Mouse (Mus musculus) spleen, adult 12 weeks (tissue): ENCODE data around the gene Arhgap28.
A peak's percentile ranks its signal among the peaks of the same experiment; 100 is the strongest.

Source experiments
- DNase-seq: peaks from one replicate; pipeline ENCODE4 v3.0.0; 2022; ENCODE audit warnings: low spot score

Gene Arhgap28

GRCm38 (mm10) chr17:68003741-68004560 lies at the start of gene Arhgap28:
TSS of gene Arhgap28 (minus strand) at chr17:68004120.
- peak; percentile 16 for DNase-seq

DNA sequence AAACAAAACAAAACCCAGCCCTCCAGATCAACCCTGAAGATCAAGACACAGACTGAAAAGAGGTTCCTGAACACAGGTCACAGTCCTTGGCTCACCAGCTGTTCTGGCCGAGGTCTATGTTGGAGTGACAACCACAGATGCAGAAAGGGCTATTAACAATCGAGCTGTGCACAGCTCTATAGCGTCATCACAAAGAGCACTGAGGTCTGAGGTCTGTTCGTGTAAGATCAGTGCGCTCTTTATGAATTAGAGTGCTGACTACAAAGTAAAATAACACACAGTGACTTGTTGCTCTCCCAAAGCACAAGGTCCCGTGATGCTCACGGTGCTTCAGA lies 42.4 kb upstream of the Arhgap28 start:
- no peak for DNase-seq

GRCm38 (mm10) chr17:68045655-68046340 lies 41.9 kb upstream of the Arhgap28 start:
- DNase-seq, result no peak

- no peak for DNase-seq
Observed at GRCm38 (mm10) chr17:68042377-68042776, 38.5 kb upstream of the Arhgap28 start.

- DNase-seq, result no peak
Observed at GRCm38 (mm10) chr17:68037011-68037410, 33.1 kb upstream of the Arhgap28 start.

DNA sequence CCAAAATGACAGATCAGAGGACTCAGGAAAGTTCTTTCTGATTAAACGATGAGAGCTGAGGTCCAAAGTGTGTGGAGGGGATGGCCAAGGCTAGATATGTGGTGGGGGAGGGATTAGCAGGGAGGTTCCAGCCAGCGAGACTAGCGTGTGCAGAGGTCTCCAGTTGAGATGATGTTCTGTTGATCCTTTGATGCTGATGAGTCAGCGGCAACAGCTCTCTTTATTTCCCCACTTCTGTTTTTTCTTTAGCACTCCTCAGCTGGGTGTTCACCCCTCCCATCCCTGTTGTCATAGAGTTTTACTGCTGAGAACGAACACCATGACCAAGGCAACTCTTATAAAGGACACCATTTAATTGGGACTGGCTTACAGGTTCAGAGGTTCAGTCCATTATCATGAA lies 25.6 kb upstream of the Arhgap28 start:
- DNase-seq, result no peak

GRCm38 (mm10) chr17:68028519-68028918 lies 24.6 kb upstream of the Arhgap28 start:
- no peak for DNase-seq

- DNase-seq, result no peak
Observed at GRCm38 (mm10) chr17:68024327-68024726, 20.4 kb upstream of the Arhgap28 start.

GRCm38 (mm10) chr17:68019466-68020065 lies 15.6 kb upstream of the Arhgap28 start:
- DNase-seq, result no peak

GRCm38 (mm10) chr17:68017095-68017494 lies 13.2 kb upstream of the Arhgap28 start:
- DNase-seq, result no peak

DNA sequence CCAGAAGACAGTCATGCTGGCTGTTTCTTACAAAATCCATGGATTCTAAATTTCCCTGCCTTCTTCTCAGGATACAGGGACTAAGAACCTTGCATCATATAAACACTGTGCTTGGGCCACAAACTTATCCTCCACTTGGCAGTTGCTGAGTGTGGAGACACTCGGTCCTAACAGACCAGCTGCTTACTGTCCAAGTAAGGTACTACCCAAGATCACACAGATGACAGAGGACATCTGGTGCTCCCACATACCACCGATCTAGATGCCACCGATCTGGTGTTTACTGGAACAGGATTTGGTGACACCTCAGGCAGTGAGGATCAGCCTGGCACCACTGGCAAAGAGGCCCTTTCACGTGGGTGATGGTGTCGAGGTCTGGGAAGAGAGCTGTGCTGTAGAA lies 7.7 kb upstream of the Arhgap28 start:
- DNase-seq, result no peak

DNA sequence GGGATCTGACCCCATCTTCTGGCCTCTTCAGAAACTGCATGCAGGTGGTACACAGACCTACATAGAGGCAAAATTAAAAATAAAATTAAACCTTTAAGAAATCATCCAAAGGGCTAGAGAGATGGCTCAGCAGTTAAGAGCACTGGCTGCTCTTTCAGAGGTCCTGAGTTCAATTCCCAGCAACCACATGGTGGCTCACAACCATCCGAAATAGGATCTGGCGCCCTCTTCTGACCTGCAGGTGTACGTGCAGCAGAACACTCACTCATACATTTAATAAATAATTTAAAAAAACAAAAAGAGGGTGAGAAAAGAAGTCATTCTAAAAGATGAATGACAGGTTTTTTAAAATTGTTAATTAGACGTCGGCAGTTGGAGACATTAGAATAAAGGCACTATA lies 6.1 kb upstream of the Arhgap28 start:
- DNase-seq, result no peak

DNA sequence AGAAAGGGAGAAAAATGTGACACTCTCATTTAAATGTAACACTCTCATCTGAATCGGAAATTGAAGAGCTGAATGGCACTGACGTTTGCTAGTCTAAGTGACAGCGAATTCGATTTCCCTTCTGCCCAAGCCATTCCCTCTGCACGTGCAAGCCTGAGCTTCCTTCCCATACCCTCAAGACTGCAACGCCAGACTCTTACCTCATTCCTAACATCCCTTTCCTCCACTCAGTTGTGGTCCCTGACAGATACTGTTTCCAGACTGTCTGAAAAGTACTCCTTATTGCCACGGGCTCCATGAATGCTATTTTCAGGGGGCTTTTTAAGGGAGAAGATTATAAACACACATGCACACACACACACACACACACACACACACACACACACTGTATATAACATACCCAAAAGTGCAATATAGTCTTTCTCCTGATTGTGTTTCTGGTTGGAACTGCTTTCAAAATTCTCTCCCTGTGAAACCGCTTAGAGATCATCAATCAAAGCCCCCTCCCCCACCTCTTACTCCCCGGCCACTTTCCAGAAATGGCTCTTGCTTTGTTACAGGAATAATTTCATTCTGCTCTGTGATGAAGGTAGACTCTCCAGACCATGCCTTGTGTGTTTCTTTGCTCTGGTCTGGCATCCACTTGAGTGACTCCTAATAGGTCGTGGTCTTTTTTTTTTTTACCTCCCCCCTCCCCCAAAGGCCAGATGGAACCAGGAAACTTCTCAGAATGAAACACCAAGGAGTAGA lies 836 bp upstream of the Arhgap28 start:
- no peak for DNase-seq

GRCm38 (mm10) chr17:68002608-68003595 lies 1.0 kb downstream of the Arhgap28 start:
- no peak for DNase-seq

DNA sequence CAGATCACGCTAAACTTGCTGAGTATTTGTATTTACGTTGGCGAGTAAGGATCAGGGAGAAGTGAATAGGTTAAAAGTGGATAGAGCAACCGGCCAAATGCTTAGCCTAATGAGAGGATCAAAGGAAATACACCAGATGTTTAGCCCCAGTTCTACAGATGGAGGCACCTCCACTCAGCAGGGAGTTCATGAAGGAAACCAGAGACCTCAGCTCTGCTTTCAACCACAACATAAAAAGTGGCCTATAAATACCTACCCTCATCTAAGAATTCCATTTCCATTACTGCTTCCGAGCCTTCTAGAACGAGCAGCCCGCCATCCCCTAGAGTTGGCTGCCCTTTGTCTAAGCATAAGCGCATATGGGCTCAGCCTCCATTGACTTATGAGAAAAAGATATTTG lies 4.1 kb downstream of the Arhgap28 start:
- DNase-seq, result no peak

GRCm38 (mm10) chr17:67996769-67997155 lies 7.2 kb downstream of the Arhgap28 start:
- DNase-seq, result no peak

DNA sequence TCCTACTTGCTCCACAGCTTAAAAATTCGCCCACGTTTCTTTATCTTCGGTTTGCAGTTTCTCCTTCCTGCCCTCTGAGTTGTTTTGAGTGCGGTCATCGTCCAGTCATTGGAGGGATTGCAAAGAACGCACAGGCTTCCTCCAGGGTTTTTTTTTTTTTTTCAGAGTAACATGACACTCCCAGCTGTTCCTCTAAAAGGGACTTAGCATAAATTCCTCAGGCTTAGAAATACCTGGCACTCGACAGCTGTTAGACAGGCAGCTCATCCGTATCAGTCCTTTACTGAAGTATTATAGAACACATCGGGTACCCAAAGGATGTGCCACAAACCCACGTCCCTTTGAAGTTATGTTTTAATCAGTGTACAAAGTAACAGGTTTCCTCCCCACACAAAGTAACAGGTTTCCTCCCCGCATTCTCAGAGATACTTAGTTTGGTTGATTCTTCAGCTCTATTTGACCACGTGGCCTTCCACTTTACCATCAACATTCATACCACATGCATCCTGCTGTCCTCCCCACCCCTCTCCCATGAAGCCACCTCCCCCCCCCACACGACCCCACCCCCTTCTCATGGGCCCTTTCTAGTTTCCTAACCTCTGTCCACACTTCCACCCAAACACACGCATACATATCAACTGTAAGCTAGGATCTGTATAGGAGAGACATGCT lies 7.7 kb downstream of the Arhgap28 start:
- DNase-seq, result no peak

- DNase-seq, result no peak
Observed at GRCm38 (mm10) chr17:67995277-67995819, 8.6 kb downstream of the Arhgap28 start.

GRCm38 (mm10) chr17:67994861-67995260 lies 9.1 kb downstream of the Arhgap28 start:
- DNase-seq, result no peak

GRCm38 (mm10) chr17:67993371-67994045 lies 10.4 kb downstream of the Arhgap28 start:
- DNase-seq, result no peak
